Mouse (Mus musculus) frontal cortex, postnatal 36 days (tissue): ENCODE results near the gene Ildr1.

Experiments used
- DNase-seq, 2 experiments: peaks; one replicate each; pipeline ENCODE4 v3.0.0; 2022; ENCODE audit warnings: low spot score in 2 of 2

The Ildr1 gene

GRCm38 (mm10) chr16:36771244-36771643 is 77.5 kb downstream of the Ildr1 start:
- no peak for DNase-seq

- no peak for DNase-seq
Measured at GRCm38 (mm10) chr16:36771703-36772102, 77.9 kb downstream of the Ildr1 start.

DNA sequence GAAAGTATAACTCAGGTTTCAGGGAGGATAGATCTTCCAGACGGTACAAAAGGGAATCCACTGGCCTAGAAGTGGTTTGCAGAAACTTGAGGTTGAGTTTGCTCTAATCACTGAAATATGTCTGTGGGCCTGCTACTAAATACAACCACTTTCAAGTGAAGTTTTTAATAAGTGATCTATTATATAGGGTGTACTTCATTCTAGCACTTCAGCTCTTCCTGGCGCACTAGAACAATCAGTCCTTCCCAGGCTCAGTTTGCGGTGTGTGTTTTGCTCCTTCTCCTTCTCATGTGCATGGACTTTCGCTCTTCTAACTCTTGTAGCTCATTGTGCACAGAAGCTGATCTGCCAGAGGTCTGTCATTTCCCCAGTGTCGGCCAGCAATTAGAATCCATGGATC is 79.2 kb downstream of the Ildr1 start:
- DNase-seq, result no peak

GRCm38 (mm10) chr16:36775658-36776057 is 81.9 kb downstream of the Ildr1 start:
- DNase-seq, result peak in 1 of 2 experiments; percentile 11
